Mouse (Mus musculus) G1E (cell line): ENCODE measurements around the gene Mxd1.

ENCODE experiments used
- CTCF ChIP-seq: IDR thresholded peaks from 2 replicates; pipeline ENCODE4 v1.5.1; 2012; ENCODE audit warnings: low read depth, low read length, inconsistent platforms, mixed read lengths
- GATA1 ChIP-seq: IDR thresholded peaks from 2 replicates; pipeline ENCODE4 v1.6.1; 2012; ENCODE audit warnings: borderline replicate concordance, low read length, inconsistent platforms, mixed read lengths
- GATA2 ChIP-seq: IDR thresholded peaks from 2 replicates; pipeline ENCODE4 v1.6.1; 2012; ENCODE audit warnings: low read depth, low read length, inconsistent platforms, borderline replicate concordance
- POLR2AphosphoS5 ChIP-seq: IDR thresholded peaks from 2 replicates; pipeline ENCODE4 v1.6.1; 2012; ENCODE audit warnings: low read depth, low read length, inconsistent platforms; ENCODE audit not compliant: insufficient replicate concordance
- TAL1 ChIP-seq: conservative IDR thresholded peaks from 2 replicates; pipeline ENCODE4 v1.6.1; 2012; ENCODE audit warnings: low read depth, low read length, inconsistent platforms, mixed read lengths

GRCm38 (mm10) chr6:86627946-86628345 lies 41.0 kb downstream of the Mxd1 start, which contains the start of gene Asprv1:
- no peak for TF ChIP-seq CTCF
- TF ChIP-seq GATA1 = no peak
- TF ChIP-seq POLR2AphosphoS5 = no peak
- TF ChIP-seq TAL1 = no peak
- TF ChIP-seq GATA2 = no peak
